11 mouse cellular contexts compared by ENCODE assay signal in genomic region chr7:28941542-28941941, GRCm38 (mm10). TPM values are rescaled to one million over a fixed set of nuclear protein-coding genes. Genes with fewer than 3 reads are reported as not detected.
DNase-seq lines count a peak whose midpoint lies in the region; ATAC-seq and TF ChIP-seq lines count a peak whose summit lies in the region.
"Had no signal": no experiment of that assay in that cellular context is flagged by ENCODE, and none has a peak within 500 bp of the region (broad histone marks: within the 10 kb centered on the region; RNA-seq: fewer than 3 reads in every experiment).

No protein-coding gene starts in this region.

- 85% methylated on average over 4 of the region's 4 CpGs for WGBS in forebrain, embryonic 13.5 days
- 88% methylated on average over 4 of the region's 4 CpGs for WGBS in forebrain, embryonic 11.5 days
- 89% methylated on average over 4 of the region's 4 CpGs for WGBS in midbrain, embryonic 10.5 days
- WGBS in midbrain, postnatal 0 days = 68% methylated on average over 4 of the region's 4 CpGs
- 57% methylated on average over 4 of the region's 4 CpGs for WGBS in stomach, embryonic 14.5 days

- DNase-seq in forebrain, embryonic 11.5 days (ENCODE audit: low spot score) = no peak
- DNase-seq in midbrain, embryonic 10.5 days (ENCODE audit: low spot score) = no peak
- DNase-seq in midbrain, postnatal 0 days (ENCODE audit: low spot score) = no peak
- DNase-seq in kidney, postnatal 14 days = peak; percentile 63
- DNase-seq in T-cell, adult 2 months (ENCODE audit: low spot score) = no peak
- no peak for DNase-seq in retina, postnatal 1 day
- DNase-seq: adrenal gland, adult 2 months had no signal

- H3K27ac ChIP-seq in forebrain, embryonic 13.5 days = peak overlapping the region; percentile 4; the same call in 1 of the 2 replicates
- no peak overlapping the region for H3K27ac ChIP-seq in forebrain, embryonic 11.5 days (ENCODE audit: low read depth, low read length)
- peak overlapping the region; percentile 52 for H3K27ac ChIP-seq in midbrain, embryonic 10.5 days (replicated peaks)
- no peak overlapping the region for H3K27ac ChIP-seq in midbrain, postnatal 0 days (ENCODE audit: low read depth, low read length)
- peak overlapping the region; percentile 59; the same call in 1 of the 2 replicates for H3K27ac ChIP-seq in stomach, embryonic 14.5 days (ENCODE audit: low read length)
- H3K27ac ChIP-seq: neural tube, embryonic 12.5 days had no signal

- no peak overlapping the region for H3K9ac ChIP-seq in forebrain, embryonic 13.5 days
- no peak overlapping the region for H3K9ac ChIP-seq in forebrain, embryonic 11.5 days (ENCODE audit: low read length)
- H3K9ac ChIP-seq in midbrain, postnatal 0 days (replicated peaks; ENCODE audit: low read length, poor library complexity, severe bottlenecking) = no peak overlapping the region
- H3K9ac ChIP-seq in stomach, embryonic 14.5 days (replicated peaks; ENCODE audit: low read depth, low read length) = no peak overlapping the region

- H3K36me3 ChIP-seq in forebrain, embryonic 13.5 days (ENCODE audit: poor library complexity, severe bottlenecking) = peaks cover 16% of the 10 kb centered on the region; the same call in 1 of the 2 replicates
- no peaks in the 10 kb centered on the region for H3K36me3 ChIP-seq in forebrain, embryonic 11.5 days (ENCODE audit: control insufficient read depth, insufficient read depth, low read length)
- peaks cover 58% of the 10 kb centered on the region for H3K36me3 ChIP-seq in midbrain, embryonic 10.5 days
- no peaks in the 10 kb centered on the region for H3K36me3 ChIP-seq in midbrain, postnatal 0 days (ENCODE audit: insufficient read depth, low read length)
- H3K36me3 ChIP-seq in stomach, embryonic 14.5 days (ENCODE audit: control insufficient read depth, insufficient read depth, low read length) = no peaks in the 10 kb centered on the region

- no peaks in the 10 kb centered on the region for H3K27me3 ChIP-seq in forebrain, embryonic 13.5 days
- no peaks in the 10 kb centered on the region for H3K27me3 ChIP-seq in forebrain, embryonic 11.5 days (ENCODE audit: control insufficient read depth, insufficient read depth, low read length)
- H3K27me3 ChIP-seq in midbrain, embryonic 10.5 days (ENCODE audit: low read depth, poor library complexity, severe bottlenecking) = no peaks in the 10 kb centered on the region
- H3K27me3 ChIP-seq in midbrain, postnatal 0 days (ENCODE audit: insufficient read depth, low read length) = no peaks in the 10 kb centered on the region
- H3K27me3 ChIP-seq in stomach, embryonic 14.5 days (ENCODE audit: control insufficient read depth, insufficient read depth, low read length) = no peaks in the 10 kb centered on the region
- H3K27me3 ChIP-seq: neural tube, embryonic 12.5 days had no signal

- H3K9me3 ChIP-seq in forebrain, embryonic 13.5 days (replicated peaks) = no peaks in the 10 kb centered on the region
- no peaks in the 10 kb centered on the region for H3K9me3 ChIP-seq in forebrain, embryonic 11.5 days (ENCODE audit: control insufficient read depth, low read length)
- no peaks in the 10 kb centered on the region for H3K9me3 ChIP-seq in midbrain, embryonic 10.5 days (replicated peaks)
- no peaks in the 10 kb centered on the region for H3K9me3 ChIP-seq in midbrain, postnatal 0 days (ENCODE audit: low read length)
- H3K9me3 ChIP-seq in stomach, embryonic 14.5 days (ENCODE audit: control insufficient read depth, low read depth, low read length) = no peaks in the 10 kb centered on the region
- H3K9me3 ChIP-seq: neural tube, embryonic 12.5 days had no signal

- ATAC-seq in forebrain, embryonic 13.5 days = no peak
- ATAC-seq in forebrain, embryonic 11.5 days (replicated peaks; ENCODE audit: low FRiP score) = no peak
- no peak for ATAC-seq in midbrain, postnatal 0 days (ENCODE audit: low FRiP score)
- no peak for ATAC-seq in stomach, embryonic 14.5 days (ENCODE audit: insufficient number of reproducible peaks, insufficient read depth, low FRiP score, low read depth)

- peaks cover 39% of the 10 kb centered on the region for H3K4me1 ChIP-seq in forebrain, embryonic 13.5 days
- peaks cover 13% of the 10 kb centered on the region for H3K4me1 ChIP-seq in forebrain, embryonic 11.5 days (replicated peaks; ENCODE audit: control insufficient read depth, insufficient read depth, low read length)
- peaks cover 52% of the 10 kb centered on the region for H3K4me1 ChIP-seq in midbrain, embryonic 10.5 days
- H3K4me1 ChIP-seq in midbrain, postnatal 0 days (ENCODE audit: insufficient read depth, low read length) = no peaks in the 10 kb centered on the region; the same call in 1 of the 2 replicates
- H3K4me1 ChIP-seq in stomach, embryonic 14.5 days (ENCODE audit: control insufficient read depth, insufficient read depth, low read length) = peaks cover 70% of the 10 kb centered on the region

- no peak for TF ChIP-seq CTCF in midbrain, postnatal 0 days (IDR thresholded peaks at IDR 0.05)

- no peak overlapping the region for H3K4me3 ChIP-seq in forebrain, embryonic 13.5 days
- no peak overlapping the region for H3K4me3 ChIP-seq in forebrain, embryonic 11.5 days (ENCODE audit: low read depth, low read length)
- no peak overlapping the region for H3K4me3 ChIP-seq in midbrain, embryonic 10.5 days
- no peak overlapping the region for H3K4me3 ChIP-seq in midbrain, postnatal 0 days (ENCODE audit: low read depth, low read length)
- H3K4me3 ChIP-seq in stomach, embryonic 14.5 days (ENCODE audit: low read depth, low read length) = no peak overlapping the region
- H3K4me3 ChIP-seq: erythroblast, embryonic 14.5 days; neural tube, embryonic 12.5 days had no signal

- H3K4me2 ChIP-seq in forebrain, embryonic 13.5 days = no peak overlapping the region
- H3K4me2 ChIP-seq in forebrain, embryonic 11.5 days (ENCODE audit: low read depth, low read length, severe bottlenecking) = no peak overlapping the region
- no peak overlapping the region for H3K4me2 ChIP-seq in midbrain, postnatal 0 days (ENCODE audit: low read depth, low read length, poor library complexity, severe bottlenecking)
- no peak overlapping the region for H3K4me2 ChIP-seq in stomach, embryonic 14.5 days (replicated peaks; ENCODE audit: low read depth, low read length)
- H3K4me2 ChIP-seq: neural tube, embryonic 12.5 days had no signal

RNA-seq across cellular contexts. Expression of gene Actn4, which starts 20.6 kb away (rescaled TPM):
- 114 and 136 TPM in 2 replicates for polyA plus RNA-seq in forebrain, embryonic 13.5 days (2015; fragmentation: Nextera tagmentation; extraction: Ambion mirVana)
- polyA plus RNA-seq in forebrain, embryonic 11.5 days (2014; fragmentation: Nextera tagmentation; extraction: Ambion mirVana) = 182 and 199 TPM in 2 replicates
- polyA plus RNA-seq in midbrain, embryonic 10.5 days (2016; fragmentation: Nextera tagmentation; extraction: Ambion mirVana) = 236 and 239 TPM in 2 replicates
- total RNA-seq in midbrain, postnatal 0 days (2014; rRNA removed) = 74.7 and 86.9 TPM in 2 replicates
- 101 and 105 TPM in 2 replicates for polyA plus RNA-seq in midbrain, postnatal 0 days (2015; fragmentation: Nextera tagmentation; extraction: Ambion mirVana)
- polyA plus RNA-seq in stomach, embryonic 14.5 days (2014; fragmentation: Nextera tagmentation; extraction: Ambion mirVana) = 272 and 280 TPM in 2 replicates

RNA-seq across cellular contexts. Expression of gene Eif3k, which starts 40.1 kb away (rescaled TPM):
- 351 and 356 TPM in 2 replicates for polyA plus RNA-seq in forebrain, embryonic 13.5 days (2015; fragmentation: Nextera tagmentation; extraction: Ambion mirVana)
- polyA plus RNA-seq in forebrain, embryonic 11.5 days (2014; fragmentation: Nextera tagmentation; extraction: Ambion mirVana) = 341 and 343 TPM in 2 replicates
- polyA plus RNA-seq in midbrain, embryonic 10.5 days (2016; fragmentation: Nextera tagmentation; extraction: Ambion mirVana) = 402 and 429 TPM in 2 replicates
- 405 and 482 TPM in 2 replicates for total RNA-seq in midbrain, postnatal 0 days (2014; rRNA removed)
- polyA plus RNA-seq in midbrain, postnatal 0 days (2015; fragmentation: Nextera tagmentation; extraction: Ambion mirVana) = 292 and 309 TPM in 2 replicates
- polyA plus RNA-seq in stomach, embryonic 14.5 days (2014; fragmentation: Nextera tagmentation; extraction: Ambion mirVana) = 413 and 444 TPM in 2 replicates

RNA-seq across cellular contexts. Expression of gene Map4k1, which starts 40.3 kb away (rescaled TPM):
- polyA plus RNA-seq in forebrain, embryonic 13.5 days (2015; fragmentation: Nextera tagmentation; extraction: Ambion mirVana) = 4.3 and 4.4 TPM in 2 replicates
- polyA plus RNA-seq in forebrain, embryonic 11.5 days (2014; fragmentation: Nextera tagmentation; extraction: Ambion mirVana) = 5.9 and 6.4 TPM in 2 replicates
- polyA plus RNA-seq in midbrain, embryonic 10.5 days (2016; fragmentation: Nextera tagmentation; extraction: Ambion mirVana) = 7.9 and 11.4 TPM in 2 replicates
- 5.6 and 17.4 TPM in 2 replicates for total RNA-seq in midbrain, postnatal 0 days (2014; rRNA removed)
- 18.2 and 21.0 TPM in 2 replicates for polyA plus RNA-seq in midbrain, postnatal 0 days (2015; fragmentation: Nextera tagmentation; extraction: Ambion mirVana)
- polyA plus RNA-seq in stomach, embryonic 14.5 days (2014; fragmentation: Nextera tagmentation; extraction: Ambion mirVana) = 8.5 and 11.3 TPM in 2 replicates

Comparison
In these comparisons a context has a peak if more than half of its experiments do, and no peak if none do; other contexts are left out.
1. H3K27ac ChIP-seq: peak in forebrain, embryonic 13.5 days (single experiment), midbrain, embryonic 10.5 days (single experiment) and stomach, embryonic 14.5 days (single experiment); none in forebrain, embryonic 11.5 days (single experiment) and midbrain, postnatal 0 days (single experiment).